Mouse (Mus musculus) liver, embryonic 11.5 days (tissue): Measurements from ENCODE around the gene Ugdh. TPM values are rescaled to one million over a fixed set of nuclear protein-coding genes. Genes with fewer than 3 reads are reported as not detected.

ENCODE experiments used
- ATAC-seq: fragments of 200-750 bp; cut with Nextera tagmentation; replicated peaks from 2 replicates; pipeline ENCODE4 v1.8.0; 2017; ENCODE audit warnings: moderate number of reproducible peaks, mild to moderate bottlenecking, moderate TSS enrichment, moderate library complexity; ENCODE audit not compliant: low FRiP score
- DNase-seq: peaks from one replicate; pipeline ENCODE4 v3.0.0-alpha.2; 2017; ENCODE audit warnings: low spot score
- H3K27ac ChIP-seq: fragments of 300-500 bp; sonication (generic); 2 replicates; pipeline ENCODE4 v1.5.1; 2014; ENCODE audit warnings: mild to moderate bottlenecking, low read depth, low read length, control low read depth
- H3K27me3 ChIP-seq: fragments of 300-500 bp; sonication (generic); replicated peaks from 2 replicates; pipeline ENCODE4 v1.6.1; 2014; ENCODE audit warnings: low read length, mixed read lengths; ENCODE audit not compliant: control insufficient read depth, insufficient read depth
- H3K36me3 ChIP-seq: fragments of 300-500 bp; sonication (generic); 2 replicates; pipeline ENCODE4 v1.6.1; 2014; ENCODE audit warnings: mild to moderate bottlenecking, low read length, moderate library complexity, mixed read lengths; ENCODE audit not compliant: control insufficient read depth, insufficient read depth
- H3K4me1 ChIP-seq: fragments of 300-500 bp; sonication (generic); replicated peaks from 2 replicates; pipeline ENCODE4 v1.6.1; 2014; ENCODE audit warnings: low read length, mixed read lengths; ENCODE audit not compliant: control insufficient read depth, insufficient read depth
- H3K4me2 ChIP-seq: fragments of 300-500 bp; sonication (generic); 2 replicates; pipeline ENCODE4 v1.6.1; 2014; ENCODE audit warnings: mild to moderate bottlenecking, control low read depth, moderate library complexity
- H3K4me3 ChIP-seq: fragments of 300-500 bp; sonication (generic); 2 replicates; pipeline ENCODE4 v1.5.1; 2014; ENCODE audit warnings: low read depth, low read length, control low read depth
- H3K9ac ChIP-seq: fragments of 300-500 bp; sonication (generic); 2 replicates; pipeline ENCODE4 v1.6.1; 2014; ENCODE audit warnings: low read depth, low read length, control low read depth
- H3K9me3 ChIP-seq: fragments of 300-500 bp; sonication (generic); 2 replicates; pipeline ENCODE4 v1.6.1; 2016; ENCODE audit warnings: low read length, inconsistent platforms, mixed read lengths; ENCODE audit not compliant: control insufficient read depth
- WGBS: fragments of 180-500 bp; shearing (Covaris S2); extraction: QIAGEN DNeasy Blood & Tissue Kit; methylation state at CpG from one replicate; pipeline ENCODE4 v1.1.7; 2014; 5-methylcytosine and 5-hydroxymethylcytosine counted together
- polyA plus RNA-seq: library from polyadenylated mRNA; unstranded; fragments of >200 nt; fragmentation: Nextera tagmentation; extraction: Ambion mirVana; gene quantifications from 2 replicates; pipeline ENCODE4 v1.2.1, GENCODE M21; 2014

Gene Ugdh
- polyA plus RNA-seq, 1 experiment from 2014 or later, result 49.3 TPM

DNA sequence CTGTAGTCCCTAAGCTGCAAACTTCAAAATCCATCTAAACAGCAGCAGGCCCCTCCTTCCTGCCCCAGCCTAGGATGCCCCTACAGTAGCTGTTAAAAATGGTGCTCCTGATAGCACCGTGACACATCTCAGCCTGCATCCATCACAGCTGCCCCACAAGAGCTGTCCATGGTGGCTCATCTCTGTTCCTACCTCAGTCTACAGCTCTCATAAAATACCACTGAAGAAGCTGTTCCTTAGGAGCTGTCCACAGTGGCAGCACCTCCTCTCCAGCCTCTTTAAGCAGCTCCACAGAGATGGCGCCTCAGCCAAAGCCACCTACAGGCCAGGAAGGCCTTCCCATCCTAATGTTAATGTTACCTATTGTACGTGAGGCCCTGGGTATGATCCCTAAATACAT lies 31.2 kb upstream of the Ugdh start:
- Histone ChIP-seq H3K9me3 (no peaks in the 10 kb centered on the region), H3K36me3 (no peaks in the 10 kb centered on the region), H3K9ac (no peak overlapping the region), H3K4me3 (no peak overlapping the region), H3K4me1 (no peaks in the 10 kb centered on the region), H3K27me3 (no peaks in the 10 kb centered on the region), H3K4me2 (no peak overlapping the region), H3K27ac (no peak overlapping the region)
- WGBS, result 55% methylated on average over 3 of the region's 3 CpGs
- DNase-seq (no peak), ATAC-seq (no peak)

- Histone ChIP-seq H3K36me3 (no peaks in the 10 kb centered on the region), H3K4me2 (no peak overlapping the region), H3K27me3 (no peaks in the 10 kb centered on the region), H3K9me3 (no peaks in the 10 kb centered on the region), H3K4me1 (peaks cover 3% of the 10 kb centered on the region; the same call in 1 of the 2 replicates), H3K9ac (no peak overlapping the region), H3K27ac (no peak overlapping the region), H3K4me3 (no peak overlapping the region)
- WGBS, result 78% methylated on average over 14 of the region's 14 CpGs
- ATAC-seq, result no peak
- DNase-seq, result no peak
These were observed 24.6 kb upstream of the Ugdh start for GRCm38 (mm10) chr5:65460361-65460760.

- no peak for DNase-seq
- Histone ChIP-seq H3K9me3 (no peaks in the 10 kb centered on the region), H3K4me3 (no peak overlapping the region), H3K4me1 (peaks cover 3% of the 10 kb centered on the region; the same call in 1 of the 2 replicates), H3K4me2 (no peak overlapping the region), H3K36me3 (no peaks in the 10 kb centered on the region), H3K27me3 (no peaks in the 10 kb centered on the region), H3K27ac (no peak overlapping the region), H3K9ac (no peak overlapping the region)
- 83% methylated on average over 3 of the region's 3 CpGs for WGBS
- ATAC-seq, result no peak
These were observed 23.7 kb upstream of the Ugdh start for GRCm38 (mm10) chr5:65459454-65459853.

DNA sequence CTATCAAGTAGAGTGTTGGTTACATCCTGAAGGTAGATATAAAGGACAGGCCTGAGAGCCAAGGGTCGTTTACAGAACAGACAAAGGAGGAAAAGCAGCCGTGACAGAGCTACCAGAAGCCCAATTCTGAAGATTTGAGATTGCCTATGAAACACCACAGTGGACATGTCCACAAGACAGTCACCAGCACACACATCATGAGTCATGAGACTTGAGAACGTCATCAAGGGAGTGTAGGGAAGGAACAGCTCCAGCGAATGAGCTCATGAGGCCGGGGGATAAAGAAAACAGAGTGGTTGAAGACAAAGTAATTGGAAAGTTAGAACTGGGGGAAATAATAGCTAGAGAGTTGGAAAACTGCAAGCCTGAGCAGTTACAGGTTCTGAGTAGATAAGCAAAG lies 22.1 kb upstream of the Ugdh start:
- DNase-seq, result no peak
- ATAC-seq, result no peak

GRCm38 (mm10) chr5:65457086-65457827 lies 21.5 kb upstream of the Ugdh start:
- ATAC-seq, result no peak

More for the DNA sequence above, 22.1 kb upstream of the Ugdh start:
- Histone ChIP-seq H3K27ac (no peak overlapping the region), H3K4me3 (no peak overlapping the region), H3K9me3 (no peaks in the 10 kb centered on the region), H3K27me3 (no peaks in the 10 kb centered on the region), H3K36me3 (no peaks in the 10 kb centered on the region), H3K4me1 (peaks cover 3% of the 10 kb centered on the region; the same call in 1 of the 2 replicates), H3K4me2 (no peak overlapping the region), H3K9ac (no peak overlapping the region)
- WGBS, result 59% methylated on average over 5 of the region's 5 CpGs

DNA sequence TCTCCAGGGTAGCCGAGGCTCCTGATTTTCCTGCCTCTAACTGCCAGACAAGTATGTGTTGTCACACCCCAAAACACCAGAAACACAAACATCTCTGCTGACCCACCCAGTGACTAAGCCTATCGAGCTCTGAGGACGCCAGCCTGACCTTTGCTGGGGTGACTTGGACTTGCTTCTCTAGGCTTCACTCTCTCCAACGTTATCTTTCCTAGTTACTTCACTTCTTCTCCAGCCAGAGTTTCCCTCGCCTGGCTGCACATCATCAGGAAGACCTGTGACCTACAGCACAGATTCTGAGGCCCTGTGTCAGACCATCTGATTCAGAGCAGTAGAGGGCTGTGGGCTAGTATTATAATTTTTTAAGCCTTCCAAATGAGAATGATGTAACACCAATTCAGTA lies 19.0 kb upstream of the Ugdh start:
- Histone ChIP-seq H3K9me3 (no peaks in the 10 kb centered on the region), H3K36me3 (no peaks in the 10 kb centered on the region), H3K9ac (no peak overlapping the region), H3K4me1 (peaks cover 3% of the 10 kb centered on the region; the same call in 1 of the 2 replicates), H3K27me3 (no peaks in the 10 kb centered on the region), H3K27ac (no peak overlapping the region), H3K4me2 (no peak overlapping the region), H3K4me3 (no peak overlapping the region)
- DNase-seq (no peak), ATAC-seq (no peak)
- WGBS, result 40% methylated on average over 5 of the region's 5 CpGs

More at GRCm38 (mm10) chr5:65457086-65457827, 21.5 kb upstream of the Ugdh start:
- no peak for DNase-seq
- H3K4me2 ChIP-seq, result no peak overlapping the region
- no peak overlapping the region for H3K9ac ChIP-seq
- no peaks in the 10 kb centered on the region for H3K36me3 ChIP-seq
- WGBS, result 59% methylated on average over 7 of the region's 7 CpGs
- no peaks in the 10 kb centered on the region for H3K27me3 ChIP-seq
- no peak overlapping the region for H3K27ac ChIP-seq
- peaks cover 3% of the 10 kb centered on the region; the same call in 1 of the 2 replicates for H3K4me1 ChIP-seq
- no peak overlapping the region for H3K4me3 ChIP-seq
- H3K9me3 ChIP-seq, result no peaks in the 10 kb centered on the region

DNA sequence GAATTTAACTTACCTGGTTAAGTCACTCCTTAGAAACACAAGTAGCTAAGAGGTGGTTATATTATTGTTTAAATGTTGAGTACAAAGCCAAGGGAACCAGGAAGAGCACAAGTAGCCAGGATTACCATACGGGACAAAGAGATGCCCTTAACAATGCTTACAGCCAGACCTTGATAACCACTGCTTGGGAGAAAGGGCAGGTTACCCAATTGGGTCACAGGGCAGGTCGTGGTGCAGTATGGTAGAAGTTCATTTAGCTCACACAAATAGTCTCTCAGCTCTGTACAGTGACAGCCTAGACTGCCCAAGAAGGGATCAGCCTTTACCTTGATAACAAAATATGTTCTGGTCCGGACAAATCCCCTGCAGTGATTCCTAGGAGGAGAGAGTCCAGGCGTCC lies 13.2 kb upstream of the Ugdh start:
- Histone ChIP-seq H3K27ac (no peak overlapping the region), H3K4me1 (0 out of 2 replicates have a peak, but pooled peaks cover 3% of the 10 kb centered on the region), H3K27me3 (no peaks in the 10 kb centered on the region), H3K9me3 (no peaks in the 10 kb centered on the region), H3K9ac (no peak overlapping the region), H3K36me3 (no peaks in the 10 kb centered on the region), H3K4me3 (no peak overlapping the region), H3K4me2 (no peak overlapping the region)
- no peak for DNase-seq
- WGBS, result 73% methylated on average over 4 of the region's 4 CpGs
- ATAC-seq, result no peak

DNA sequence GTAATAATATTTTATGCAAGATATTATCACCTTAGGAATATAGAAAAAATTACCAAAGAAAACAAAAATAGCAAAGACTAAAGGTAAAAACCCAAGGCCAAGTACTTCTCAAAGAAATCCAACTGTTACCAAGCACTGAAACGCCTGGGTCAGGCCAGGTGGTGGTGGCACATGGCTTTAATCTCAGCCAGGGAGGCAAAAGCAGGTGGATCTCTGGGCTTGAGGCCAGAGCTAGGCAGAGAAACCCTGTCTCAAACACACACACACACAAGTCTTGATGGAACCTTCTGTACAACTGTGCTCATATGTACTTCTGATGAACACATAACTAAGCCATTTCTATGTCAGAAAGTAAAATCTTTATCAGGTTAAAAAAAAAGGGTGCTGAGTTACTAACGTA lies 12.1 kb upstream of the Ugdh start:
- Histone ChIP-seq H3K4me3 (no peak overlapping the region), H3K9ac (no peak overlapping the region), H3K9me3 (no peaks in the 10 kb centered on the region), H3K27ac (no peak overlapping the region), H3K27me3 (no peaks in the 10 kb centered on the region), H3K4me1 (peaks cover 6% of the 10 kb centered on the region; the same call in 1 of the 2 replicates), H3K36me3 (no peaks in the 10 kb centered on the region), H3K4me2 (no peak overlapping the region)
- DNase-seq, result no peak
- ATAC-seq, result no peak
- 83% methylated on average over 2 of the region's 2 CpGs for WGBS

DNA sequence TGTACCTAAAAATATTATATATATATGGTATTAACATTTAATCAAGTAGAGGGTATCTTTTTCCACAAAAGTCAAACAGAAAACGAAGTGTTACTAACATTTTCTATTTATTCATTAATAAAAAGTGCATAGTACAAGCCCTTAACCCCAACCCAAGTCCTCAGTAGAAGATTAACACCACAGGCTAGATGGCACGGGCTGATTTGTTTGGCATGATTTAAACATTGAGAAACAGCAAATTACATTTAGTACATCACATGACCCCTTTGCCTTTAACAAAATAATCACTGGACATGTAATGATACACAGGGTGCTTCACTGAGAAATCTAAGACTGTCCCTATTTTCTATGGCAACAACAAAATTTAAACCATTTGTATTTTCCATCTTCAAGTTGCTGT lies 11.0 kb upstream of the Ugdh start:
- no peak overlapping the region for H3K4me2 ChIP-seq
- no peak overlapping the region for H3K4me3 ChIP-seq
- H3K9ac ChIP-seq, result no peak overlapping the region
- H3K27ac ChIP-seq, result no peak overlapping the region
- H3K27me3 ChIP-seq, result no peaks in the 10 kb centered on the region
- H3K36me3 ChIP-seq, result no peaks in the 10 kb centered on the region
- H3K9me3 ChIP-seq, result no peaks in the 10 kb centered on the region
- no peak for DNase-seq
- H3K4me1 ChIP-seq, result peaks cover 6% of the 10 kb centered on the region; the same call in 1 of the 2 replicates
- ATAC-seq, result no peak
- 76% methylated on average over 2 of the region's 2 CpGs for WGBS
